Mouse (Mus musculus) A20 (cell line): ENCODE data around the gene Trappc5.
A peak's percentile ranks its signal among the peaks of the same experiment; 100 is the strongest.

Experiments
- DNase-seq: peaks from one replicate; pipeline ENCODE4 v3.0.0-alpha.2; 2011; ENCODE audit warnings: low read depth, low spot score

The Trappc5 gene

GRCm38 (mm10) chr8:3676993-3677579 lies 987 bp downstream of the Trappc5 start:
- DNase-seq: peak; percentile 68

- DNase-seq: no peak
Observed at GRCm38 (mm10) chr8:3678831-3679230, 2.7 kb downstream of the Trappc5 start.

GRCm38 (mm10) chr8:3679236-3679635 lies 3.1 kb downstream of the Trappc5 start:
- DNase-seq: no peak

GRCm38 (mm10) chr8:3679656-3680055 lies 3.6 kb downstream of the Trappc5 start:
- no peak for DNase-seq

- no peak for DNase-seq
Observed at GRCm38 (mm10) chr8:3682435-3682834, 6.3 kb downstream of the Trappc5 start.

GRCm38 (mm10) chr8:3683408-3684176 lies 7.5 kb downstream of the Trappc5 start:
- no peak for DNase-seq

GRCm38 (mm10) chr8:3684530-3684929 lies 8.4 kb downstream of the Trappc5 start:
- DNase-seq: no peak

GRCm38 (mm10) chr8:3685422-3685821 lies 9.3 kb downstream of the Trappc5 start:
- DNase-seq: no peak

GRCm38 (mm10) chr8:3687537-3687936 lies 11.4 kb downstream of the Trappc5 start:
- DNase-seq: peak; percentile 30

GRCm38 (mm10) chr8:3690774-3691173 lies 14.7 kb downstream of the Trappc5 start:
- DNase-seq: no peak

GRCm38 (mm10) chr8:3694121-3694520 lies 18.0 kb downstream of the Trappc5 start, which contains the start of gene Fcer2a:
TSS of gene Fcer2a (minus strand) at chr8:3694175.
- DNase-seq: peak; percentile 78

GRCm38 (mm10) chr8:3701491-3701890 lies 25.4 kb downstream of the Trappc5 start:
- no peak for DNase-seq

- peak; percentile 49 for DNase-seq
Observed at GRCm38 (mm10) chr8:3705711-3706110, 29.6 kb downstream of the Trappc5 start.

GRCm38 (mm10) chr8:3707611-3708010 lies 31.5 kb downstream of the Trappc5 start:
- DNase-seq: no peak

GRCm38 (mm10) chr8:3710312-3710711 lies 34.2 kb downstream of the Trappc5 start:
- DNase-seq: peak; percentile 32

GRCm38 (mm10) chr8:3711646-3712045 lies 35.5 kb downstream of the Trappc5 start:
- DNase-seq: peak; percentile 71

- DNase-seq: no peak
Observed at GRCm38 (mm10) chr8:3717321-3717954, 41.3 kb downstream of the Trappc5 start.

GRCm38 (mm10) chr8:3718559-3718958 lies 42.5 kb downstream of the Trappc5 start:
- peak; percentile 74 for DNase-seq

- DNase-seq: no peak
Observed at GRCm38 (mm10) chr8:3720551-3720950, 44.5 kb downstream of the Trappc5 start, which contains the start of gene Clec4g. TSS of gene Clec4g (minus strand) at chr8:3720651.

GRCm38 (mm10) chr8:3721041-3721440 lies 44.9 kb downstream of the Trappc5 start:
- no peak for DNase-seq
